Mouse (Mus musculus): Measurements from ENCODE around the gene Nop9.
A peak's percentile ranks its signal among the peaks of the same experiment; 100 is the strongest.

Gene Nop9

DNA sequence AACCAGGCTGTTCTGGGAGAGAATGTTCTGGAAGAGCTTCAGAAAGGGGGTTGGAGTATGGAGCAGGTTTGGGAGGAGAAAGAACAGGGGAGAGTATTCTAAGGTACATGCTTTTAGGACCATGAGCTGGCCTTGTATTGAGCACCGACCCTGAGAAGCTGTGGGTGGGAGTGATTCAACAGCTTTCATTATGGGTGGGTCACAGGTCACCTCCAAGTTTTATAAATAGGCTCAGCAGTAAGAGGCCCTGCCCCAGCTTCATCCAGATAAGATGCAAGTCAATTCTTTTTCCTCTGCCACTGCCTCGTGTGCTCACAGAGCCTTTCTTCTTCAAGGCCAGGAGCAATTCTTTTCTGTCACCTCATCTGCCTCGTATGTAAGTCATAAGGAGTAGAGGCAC lies 31.7 kb downstream of the Nop9 start:
- DNase-seq = no peak

DNA sequence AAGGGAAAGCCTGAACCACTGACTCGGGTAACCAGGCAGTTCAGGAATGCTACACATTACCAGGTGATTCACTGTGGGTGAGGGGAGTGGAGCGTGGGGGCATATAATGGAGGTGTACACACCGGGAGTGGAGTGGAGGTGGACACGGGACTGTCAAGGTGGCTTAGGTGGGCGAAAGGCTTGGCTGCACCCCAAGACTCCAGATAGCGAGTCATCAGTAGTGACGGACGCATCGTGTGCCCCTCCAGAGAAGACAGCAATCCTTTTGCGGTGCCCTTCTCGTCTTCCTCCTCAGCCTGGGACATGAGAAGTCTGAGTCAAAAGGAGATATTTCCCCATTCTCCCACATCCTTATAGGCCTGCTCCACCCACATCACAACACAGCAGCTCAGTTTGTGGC lies 32.3 kb downstream of the Nop9 start:
- no peak for DNase-seq

DNA sequence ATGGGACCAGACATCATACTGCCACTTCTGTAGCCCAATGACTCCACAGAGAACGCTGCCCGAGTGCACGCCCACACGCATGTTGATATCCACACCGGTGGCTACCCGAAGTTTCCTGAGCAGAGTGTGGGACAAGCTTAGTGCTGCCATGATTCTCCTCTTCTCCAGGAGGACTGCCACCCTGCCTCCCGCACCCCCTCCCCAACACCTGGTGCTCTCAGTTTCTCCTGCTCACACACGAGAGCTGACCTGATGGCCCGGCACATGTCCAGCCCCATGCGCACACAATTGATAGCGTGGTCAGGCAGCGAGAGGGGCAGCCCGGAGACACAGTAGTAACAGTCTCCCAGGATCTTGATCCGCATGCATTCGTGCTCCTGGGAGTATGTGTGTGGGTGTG lies 33.2 kb downstream of the Nop9 start:
- DNase-seq = no peak

DNA sequence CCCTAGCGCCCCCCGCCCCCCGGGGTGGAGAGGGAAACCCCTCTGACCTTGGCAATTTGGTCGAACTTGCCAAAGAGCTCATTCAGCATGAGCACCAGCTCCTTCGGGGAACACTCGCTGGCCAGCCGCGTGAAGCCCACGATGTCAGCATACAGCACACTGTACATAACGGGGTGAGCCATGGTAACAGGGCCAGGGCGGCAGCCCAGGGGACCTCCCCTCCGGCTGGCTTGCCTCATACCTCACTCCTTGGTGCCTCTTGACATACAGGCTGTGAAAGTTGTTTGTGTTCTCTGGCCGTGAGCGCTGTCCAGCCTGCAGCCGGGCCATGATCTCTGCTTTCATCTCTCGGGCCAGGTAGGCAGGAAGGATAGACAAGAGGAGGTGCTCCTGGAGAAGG lies 34.2 kb downstream of the Nop9 start:
- peak in 1 of 2 experiments; percentile 0 for DNase-seq

DNA sequence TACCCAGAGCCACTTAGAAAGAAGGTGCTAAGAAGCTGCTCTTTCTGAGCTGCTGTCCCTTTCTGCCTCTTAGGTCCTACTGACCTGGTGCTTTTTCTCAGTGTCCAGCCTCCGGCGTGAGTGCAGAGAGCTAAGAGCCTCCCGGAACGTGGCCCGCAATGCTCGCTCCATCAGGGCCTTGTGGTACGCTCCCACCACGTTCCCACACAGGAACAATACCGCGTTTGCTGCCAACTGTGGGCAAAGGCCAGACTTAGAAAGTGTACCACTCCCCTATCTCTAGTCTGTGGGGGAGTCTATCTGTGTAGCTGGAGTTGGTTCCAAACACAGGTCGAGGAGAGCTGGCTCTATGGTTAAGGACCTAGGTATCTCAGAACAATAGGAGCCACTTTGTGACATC lies 35.2 kb downstream of the Nop9 start:
- DNase-seq = peak in 1 of 2 experiments; percentile 2

DNA sequence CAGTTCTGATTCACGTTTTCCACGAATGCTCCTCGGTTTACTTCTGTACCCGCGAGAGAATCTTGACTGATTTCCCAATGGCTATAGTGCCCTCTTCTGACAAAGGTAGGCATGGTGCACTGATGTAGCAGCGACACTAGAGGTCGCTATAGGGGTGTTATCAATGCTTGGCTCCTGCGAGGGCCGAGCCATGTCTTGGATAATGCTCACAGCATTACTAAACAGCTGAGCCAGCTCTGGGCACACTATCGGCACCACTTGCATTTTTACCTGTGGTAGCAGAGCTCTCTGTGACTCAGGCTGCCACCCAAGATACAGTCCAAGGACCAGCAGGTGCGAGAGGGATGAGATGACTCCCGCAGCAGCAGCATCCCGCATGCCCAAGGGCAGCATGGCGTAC lies 35.8 kb downstream of the Nop9 start:
- DNase-seq = peak in 1 of 2 experiments; percentile 34

DNA sequence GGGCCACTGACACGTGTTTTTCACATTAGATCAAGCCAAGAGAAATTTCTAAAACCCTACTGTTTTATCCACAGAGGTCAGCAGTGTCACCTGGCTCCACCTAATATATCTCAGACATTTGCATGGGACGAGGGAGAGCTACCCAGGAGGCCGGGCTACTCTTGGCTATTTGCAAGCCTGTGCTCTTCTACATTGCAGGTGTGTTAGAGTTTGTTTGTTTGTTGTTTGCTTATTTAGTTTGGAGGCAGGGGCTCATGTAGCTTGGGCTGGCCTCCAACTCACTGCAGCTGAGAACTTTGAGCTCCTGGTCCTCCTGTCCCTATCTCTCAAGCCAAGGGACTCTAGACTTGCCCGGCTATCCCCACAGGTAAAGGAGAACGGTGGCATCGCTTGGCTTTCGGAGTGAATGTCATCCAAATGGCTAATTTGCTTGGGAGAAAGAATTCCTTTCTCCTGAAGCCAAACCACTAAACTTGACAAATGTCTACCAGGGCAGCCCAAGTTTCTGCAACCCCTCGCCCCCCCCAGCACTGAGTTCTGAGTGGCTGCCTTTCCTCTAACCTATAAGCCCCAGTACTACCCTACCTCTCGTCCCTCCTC lies 37.0 kb downstream of the Nop9 start:
- peak in 1 of 2 experiments; percentile 0 for DNase-seq

DNA sequence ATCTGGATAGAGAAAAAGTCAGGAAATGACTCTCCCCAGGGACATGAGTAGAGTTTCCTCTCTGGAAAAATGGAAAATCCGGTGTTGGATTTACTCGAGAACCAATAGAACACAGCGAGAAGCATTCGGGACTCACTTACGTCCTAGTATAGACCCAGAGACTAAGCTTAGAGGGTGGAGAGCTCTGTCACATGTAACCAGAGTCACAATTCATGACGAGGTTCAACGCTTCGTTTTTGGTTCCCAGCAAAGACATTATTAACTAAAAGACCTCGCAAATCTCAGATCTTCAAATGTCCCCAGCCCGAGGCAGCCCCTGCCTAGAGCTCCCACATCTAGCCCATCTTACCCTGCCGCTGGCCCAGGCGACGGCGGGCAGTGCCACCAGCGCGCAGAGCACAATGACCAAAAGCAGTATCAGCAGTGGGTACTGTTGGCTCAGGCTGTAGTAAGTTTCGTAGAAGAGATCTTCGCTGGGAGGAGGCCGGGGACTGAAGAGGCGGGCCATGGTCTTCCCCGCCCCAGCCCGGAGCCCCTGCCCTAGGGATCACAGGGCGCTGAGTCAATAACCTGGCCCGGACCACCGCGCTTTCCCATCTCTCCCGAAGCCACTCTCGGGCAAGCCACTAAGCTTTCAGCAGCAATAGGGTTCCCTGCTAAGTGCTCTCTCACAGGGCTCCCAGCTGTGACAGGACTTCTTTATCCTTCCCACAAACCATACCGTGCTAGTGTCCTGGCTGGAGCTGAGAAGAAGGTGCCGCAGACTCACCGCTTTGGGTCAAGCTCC lies 37.9 kb downstream of the Nop9 start:
- peak in 1 of 2 experiments; percentile 1 for DNase-seq

DNA sequence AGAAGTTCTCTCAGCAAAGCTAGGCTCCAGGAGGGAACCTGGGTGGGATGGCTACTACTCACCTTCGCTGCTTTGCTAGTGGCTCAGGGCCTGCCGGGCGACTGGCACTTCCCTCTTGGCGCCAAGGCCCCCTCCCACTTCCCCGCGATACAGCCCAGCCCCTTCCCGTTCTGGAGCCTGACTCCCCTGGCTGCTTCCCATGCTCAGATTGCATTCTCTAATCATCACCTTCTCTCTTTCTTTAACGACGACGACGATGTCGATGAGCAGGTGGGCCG lies 38.4 kb downstream of the Nop9 start, which contains the start of gene Adcy4:
Gene Adcy4, minus strand, starts transcription at position 138 of the 278 bp plus-strand sequence.
- peak in 1 of 2 experiments; percentile 2 for DNase-seq

DNA sequence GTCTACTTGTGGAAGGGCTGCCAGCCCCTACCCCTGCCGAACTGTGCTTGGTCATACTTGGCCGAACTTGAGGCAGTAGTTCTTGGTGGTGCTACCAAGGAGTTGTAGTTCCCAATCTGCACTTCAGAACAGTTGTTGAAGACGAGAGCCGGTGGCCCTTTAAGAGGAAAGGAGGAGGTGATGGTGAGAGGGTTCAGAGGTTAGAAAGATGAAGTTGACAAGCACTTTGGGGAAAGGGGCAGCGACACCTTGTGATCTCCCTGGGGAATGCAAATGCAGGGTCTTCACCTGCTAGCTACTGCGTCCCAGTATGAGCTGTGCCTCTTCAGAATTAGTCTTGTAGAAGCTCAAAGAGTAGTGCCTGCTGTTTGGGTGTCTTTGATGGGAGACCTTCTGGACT lies 39.7 kb downstream of the Nop9 start:
- DNase-seq = no peak

DNA sequence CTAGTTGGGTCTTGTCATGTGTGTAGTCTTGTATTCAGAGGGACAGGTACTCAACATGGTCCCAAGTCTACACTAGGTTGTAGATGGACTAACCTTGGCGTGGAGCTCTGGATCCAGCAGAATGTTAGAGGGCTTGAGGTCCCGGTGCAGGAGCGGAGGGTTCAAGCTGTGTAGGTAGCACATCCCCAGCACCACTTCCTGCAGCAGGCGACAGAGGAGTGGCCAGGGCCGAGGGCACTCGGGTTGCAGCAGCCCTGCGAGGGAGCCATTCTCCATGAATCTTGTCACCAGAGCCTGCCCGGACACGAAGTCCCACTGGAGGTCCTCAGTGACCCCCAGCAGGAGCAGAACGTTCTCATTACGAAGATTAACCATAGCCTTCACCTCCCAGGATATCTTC lies 42.2 kb downstream of the Nop9 start:
- no peak for DNase-seq

DNA sequence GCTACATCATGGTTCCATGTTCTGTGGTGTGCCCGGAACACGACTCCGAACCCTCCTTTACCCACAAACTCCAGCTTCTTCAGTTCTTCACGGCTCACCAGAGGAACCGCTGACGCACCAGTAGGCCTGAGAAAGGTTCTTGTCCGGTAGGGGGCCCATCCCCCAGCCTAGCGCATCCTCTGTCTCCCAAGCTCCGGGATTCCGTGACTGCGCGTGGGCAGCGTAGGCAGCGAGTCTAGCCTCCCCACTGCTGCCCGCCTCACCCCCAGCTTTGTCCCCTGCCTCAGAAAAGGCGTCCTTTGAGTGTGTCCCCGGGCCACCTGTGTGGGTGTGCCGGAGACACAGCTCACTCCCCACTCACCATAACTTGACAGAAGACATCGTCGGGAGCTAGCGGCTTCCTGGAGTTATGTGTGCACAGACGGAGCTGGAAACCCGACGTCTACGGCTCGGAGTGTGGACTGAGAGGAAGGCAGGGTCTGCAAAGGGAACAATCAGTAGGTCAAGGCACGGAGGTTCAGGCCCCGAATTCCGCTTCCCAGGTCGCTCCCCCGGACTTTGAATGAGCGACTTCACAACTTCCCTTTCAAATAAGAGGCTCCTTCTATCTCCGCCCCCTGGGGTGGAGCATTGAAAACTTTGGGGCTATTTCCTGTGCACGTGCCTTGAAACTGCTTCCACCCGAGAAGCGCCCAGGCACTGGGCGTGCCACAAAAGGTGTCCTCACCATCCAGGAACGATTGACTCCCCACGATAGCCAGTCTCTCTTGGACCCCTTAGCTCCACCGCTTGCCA lies 43.0 kb downstream of the Nop9 start, which contains the start of gene Ripk3:
Gene Ripk3, minus strand, starts transcription at position 610 of the 795 bp plus-strand sequence.
- DNase-seq = peak; percentile 60 to 72

DNA sequence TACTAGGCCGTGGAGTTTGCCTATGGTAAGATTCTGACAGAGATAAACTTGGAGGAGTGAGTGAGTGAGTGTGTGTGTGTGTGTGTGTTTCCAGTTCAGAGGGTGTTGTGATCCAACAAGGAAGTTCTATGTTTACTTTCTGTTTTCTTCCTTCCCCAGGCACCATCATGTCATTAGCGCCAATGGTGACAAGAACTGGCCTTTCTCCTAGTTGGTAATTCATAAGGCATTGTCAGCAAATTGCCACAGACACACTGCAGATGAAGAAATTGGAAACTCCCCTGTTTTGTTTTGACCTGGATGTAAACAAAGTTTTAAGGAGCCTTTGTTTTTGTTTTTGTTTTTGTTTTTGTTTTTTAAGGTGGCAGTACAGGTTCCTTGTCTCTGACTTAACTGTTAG lies 48.0 kb downstream of the Nop9 start:
- DNase-seq = no peak

DNA sequence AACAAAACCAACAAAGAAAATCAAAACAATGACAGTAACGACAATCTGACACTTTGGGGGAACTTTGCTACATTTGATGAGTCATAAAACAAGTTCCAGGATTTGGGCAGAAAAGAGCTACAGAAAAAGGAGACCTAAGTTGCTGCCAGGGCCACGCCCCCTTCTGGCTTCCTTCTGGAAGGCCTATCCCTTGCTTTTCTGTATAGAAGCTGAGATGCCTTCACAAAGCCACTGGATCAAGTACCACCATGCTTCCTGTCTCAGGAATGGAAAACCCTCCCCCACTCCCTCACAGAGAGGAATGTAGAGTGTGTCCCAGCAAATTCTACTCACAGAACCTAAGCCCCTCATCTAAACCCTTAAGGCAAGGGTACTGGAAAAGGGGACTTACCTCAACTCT lies 48.5 kb downstream of the Nop9 start:
- no peak for DNase-seq

DNA sequence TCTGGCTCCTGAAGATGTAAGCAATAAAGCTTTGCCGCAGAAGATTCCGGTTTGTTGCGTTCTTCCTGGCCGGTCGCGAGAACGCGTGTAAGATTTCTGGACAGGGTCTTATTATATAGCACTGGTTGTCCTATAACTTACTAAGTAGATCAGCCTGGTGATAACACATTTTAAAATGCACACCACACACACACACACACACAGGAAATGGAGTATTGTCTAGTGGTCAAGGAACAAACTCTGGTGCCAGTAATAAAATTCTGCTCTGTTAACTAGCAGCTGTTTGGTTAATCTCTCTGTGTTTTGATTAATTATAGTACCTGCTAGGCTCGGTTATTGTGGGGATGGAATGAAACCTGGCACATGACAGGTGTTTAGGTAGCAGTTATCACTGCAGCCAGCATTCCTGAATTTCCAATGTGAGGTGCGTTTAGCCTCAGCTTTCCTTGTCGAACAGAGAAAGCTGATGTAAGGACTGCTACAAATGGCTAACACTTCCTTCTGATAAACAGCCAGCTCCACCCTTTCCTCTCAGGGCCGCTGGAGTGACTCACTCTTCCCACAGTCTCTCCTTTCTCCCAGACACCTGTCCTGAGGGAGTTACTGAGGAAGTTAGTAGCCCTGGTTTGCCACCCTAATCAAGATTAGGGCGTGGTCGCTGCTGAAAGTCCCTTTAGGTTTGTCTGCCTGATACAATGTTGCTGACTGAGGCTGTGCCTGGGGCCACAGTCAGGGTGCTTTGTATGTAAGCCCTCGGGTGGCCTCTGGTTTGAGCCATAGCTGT lies 50.1 kb downstream of the Nop9 start:
- DNase-seq = no peak
